Mouse (Mus musculus): ENCODE measurements around the gene 1500011B03Rik. TPM values are rescaled to one million over a fixed set of nuclear protein-coding genes. Genes with fewer than 3 reads are reported as not detected.
A peak's percentile ranks its signal among the peaks of the same experiment; 100 is the strongest.
"Not testable (repeated sequence)": the region's sequence is repeated elsewhere in the genome, so short reads cannot be mapped to it uniquely, and the experiment has no call there.

Gene 1500011B03Rik
- total RNA-seq (2021), result 10 to 100 TPM; 15.9 to 17.6 TPM

- DNase-seq, result peak; percentile 78
These were observed at the start of gene 1500011B03Rik for GRCm38 (mm10) chr5:114822796-114823688. Gene 1500011B03Rik, minus strand, starts transcription at chr5:114823468.

GRCm38 (mm10) chr5:114865279-114865678, 42.0 kb upstream of the 1500011B03Rik start:
- no peak for DNase-seq

- DNase-seq, result no peak
These were observed 41.5 kb upstream of the 1500011B03Rik start for GRCm38 (mm10) chr5:114864813-114865212.

DNA sequence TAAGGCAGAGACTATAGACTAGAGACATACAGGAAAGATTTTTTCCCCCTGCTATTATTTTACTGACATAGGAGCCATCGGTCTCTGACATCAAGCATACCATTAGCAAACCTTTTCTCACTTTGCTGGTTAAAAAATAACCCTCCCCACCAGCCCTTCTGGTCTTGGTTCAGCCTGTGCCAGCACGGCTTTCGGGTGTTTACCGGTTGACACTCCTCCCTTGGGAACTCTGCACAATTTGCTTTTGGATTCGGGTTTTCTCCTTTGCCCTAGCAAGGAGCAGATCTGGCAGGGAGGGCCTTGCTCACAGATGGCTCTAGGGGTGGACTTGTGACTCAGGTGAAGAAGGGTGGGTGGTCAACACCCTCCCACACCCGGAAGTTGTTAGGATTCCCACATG, 38.5 kb upstream of the 1500011B03Rik start:
- DNase-seq, result no peak

DNA sequence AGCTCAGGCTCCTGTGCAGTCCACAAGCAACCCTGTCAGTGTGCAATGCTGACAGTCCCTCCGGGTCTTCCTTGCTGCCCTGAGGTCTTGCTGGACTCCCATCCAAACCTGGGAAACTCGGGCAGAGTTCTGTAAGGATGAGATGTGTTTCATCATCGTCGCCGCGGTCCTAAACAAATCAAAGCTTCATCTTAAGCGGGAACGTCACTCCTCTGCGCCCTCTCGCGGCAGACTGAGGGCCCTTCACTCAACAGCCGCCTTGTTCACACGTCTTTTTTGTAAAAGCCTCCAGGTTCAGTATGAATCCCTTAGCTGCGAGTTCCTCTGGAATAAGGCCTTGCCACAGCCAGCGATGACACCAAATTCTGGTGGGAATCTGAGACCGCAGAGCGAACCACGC, 36.0 kb upstream of the 1500011B03Rik start:
- peak; percentile 82 for DNase-seq

DNA sequence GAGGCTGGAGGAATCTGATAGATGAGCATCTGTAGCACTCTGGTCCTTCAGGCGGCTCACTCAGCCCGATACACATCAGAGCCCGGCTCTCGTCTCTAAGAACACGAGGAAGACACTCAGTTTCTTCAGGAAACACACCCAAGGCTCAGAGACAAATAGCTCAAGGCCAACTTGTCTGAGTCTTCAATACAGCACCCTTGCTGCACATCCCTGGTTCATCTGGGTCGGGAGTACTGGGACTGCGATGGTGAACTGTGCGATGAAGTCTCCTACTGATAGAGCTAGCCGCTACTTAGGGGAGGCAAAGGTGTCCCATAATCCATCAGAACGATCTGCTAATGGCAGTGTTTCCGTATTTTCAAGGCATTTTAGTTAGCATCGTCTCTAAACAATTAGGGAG, 35.3 kb upstream of the 1500011B03Rik start, which contains the start of gene Gm9936:
TSS of gene Gm9936 (minus strand) at position 101 of the 400 bp plus-strand sequence.
- no peak for DNase-seq

DNA sequence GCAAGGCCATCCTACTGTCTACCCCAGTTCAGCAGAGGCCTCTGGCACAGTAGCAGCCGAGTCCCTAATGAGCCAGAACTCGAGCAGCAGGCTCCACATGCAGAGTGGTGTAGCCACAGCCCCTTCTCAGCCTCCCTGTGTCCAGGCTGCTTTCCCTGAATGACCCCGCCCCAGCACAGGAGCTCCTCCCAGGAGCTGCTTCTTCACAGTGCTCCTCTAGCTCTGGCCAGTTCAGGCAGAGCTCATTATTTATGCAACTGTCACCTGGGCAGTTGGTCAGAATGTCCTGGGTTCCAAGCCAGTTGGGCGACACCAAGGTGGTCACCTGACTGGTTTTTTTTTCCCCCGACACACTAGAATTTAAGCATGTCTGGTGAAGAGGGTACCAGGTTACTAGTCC, 30.1 kb upstream of the 1500011B03Rik start, which contains the start of gene 4930519G04Rik:
TSS of gene 4930519G04Rik (plus strand) at position 301 of the 400 bp plus-strand sequence.
- not testable (repeated sequence) for DNase-seq

- no peak for DNase-seq
These were observed 28.4 kb upstream of the 1500011B03Rik start for GRCm38 (mm10) chr5:114851565-114852236.

GRCm38 (mm10) chr5:114844371-114844770, 21.1 kb upstream of the 1500011B03Rik start:
- not testable (repeated sequence) for DNase-seq

- no peak for DNase-seq
These were observed 19.4 kb upstream of the 1500011B03Rik start for GRCm38 (mm10) chr5:114842674-114843073.

GRCm38 (mm10) chr5:114842155-114842554, 18.9 kb upstream of the 1500011B03Rik start:
- not testable (repeated sequence) for DNase-seq

DNA sequence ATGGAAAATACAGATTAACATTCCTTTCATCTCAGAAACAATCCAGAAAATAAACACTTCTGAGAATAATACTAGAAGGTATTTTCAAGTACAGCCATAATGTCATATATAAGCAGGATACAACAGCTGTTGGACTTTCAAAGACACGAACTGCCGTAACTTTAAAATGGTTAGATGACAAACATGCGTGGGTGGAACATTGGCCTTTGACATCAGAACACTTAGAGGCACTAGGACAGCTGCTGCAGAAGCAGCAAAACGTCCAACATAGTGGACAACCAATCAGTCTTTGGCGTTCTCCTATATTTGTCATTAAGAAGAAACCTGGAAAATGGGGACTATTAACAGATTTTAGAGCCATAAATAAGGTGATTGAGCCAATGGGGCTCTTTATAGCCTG, 17.2 kb upstream of the 1500011B03Rik start:
- DNase-seq, result not testable (repeated sequence)

- no peak for DNase-seq
These were observed 13.6 kb upstream of the 1500011B03Rik start for GRCm38 (mm10) chr5:114836886-114837285.

DNA sequence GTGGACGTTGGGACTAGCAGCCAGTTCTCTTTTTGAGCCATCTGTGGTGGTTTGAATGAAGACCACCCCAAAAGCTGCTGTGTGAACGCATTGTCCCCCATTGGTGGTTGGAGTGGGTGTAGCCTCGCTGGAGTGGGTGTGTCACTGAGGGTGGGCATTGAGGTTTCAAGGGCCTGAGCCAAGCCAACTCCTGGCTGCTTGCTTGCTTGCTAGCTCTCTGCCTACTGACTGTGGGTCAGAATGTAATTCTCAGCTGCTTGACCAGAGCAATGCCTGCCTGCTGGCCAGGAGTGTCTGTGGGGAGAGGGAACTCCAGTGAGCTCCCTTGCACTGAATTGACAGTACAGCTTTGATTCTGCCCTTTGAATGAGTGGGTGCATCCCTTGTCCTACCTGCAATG, 6.5 kb upstream of the 1500011B03Rik start:
- DNase-seq, result no peak

DNA sequence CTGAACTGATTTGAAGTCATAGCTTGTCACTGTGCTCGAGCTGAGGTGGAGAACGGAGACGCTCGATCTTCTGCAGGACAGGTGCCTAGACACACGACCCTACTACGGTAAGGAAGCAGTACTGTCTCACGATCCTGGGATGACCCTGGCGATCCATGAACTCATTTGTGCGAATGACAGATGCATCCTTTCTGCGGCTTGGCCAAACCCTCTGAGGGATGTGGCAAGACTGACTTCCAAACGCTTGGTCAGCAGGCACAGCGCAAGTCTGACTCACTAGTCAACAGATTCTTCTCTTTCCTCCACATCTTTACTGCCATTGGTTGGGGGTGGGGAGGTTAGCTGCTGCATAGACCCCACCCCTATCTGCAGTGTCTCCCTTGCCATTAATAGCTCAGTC, 4.2 kb upstream of the 1500011B03Rik start:
- no peak for DNase-seq

- DNase-seq, result peak; percentile 64
These were observed 2.9 kb upstream of the 1500011B03Rik start for GRCm38 (mm10) chr5:114825978-114826691.

GRCm38 (mm10) chr5:114824197-114824596, 929 bp upstream of the 1500011B03Rik start:
- DNase-seq, result no peak

DNA sequence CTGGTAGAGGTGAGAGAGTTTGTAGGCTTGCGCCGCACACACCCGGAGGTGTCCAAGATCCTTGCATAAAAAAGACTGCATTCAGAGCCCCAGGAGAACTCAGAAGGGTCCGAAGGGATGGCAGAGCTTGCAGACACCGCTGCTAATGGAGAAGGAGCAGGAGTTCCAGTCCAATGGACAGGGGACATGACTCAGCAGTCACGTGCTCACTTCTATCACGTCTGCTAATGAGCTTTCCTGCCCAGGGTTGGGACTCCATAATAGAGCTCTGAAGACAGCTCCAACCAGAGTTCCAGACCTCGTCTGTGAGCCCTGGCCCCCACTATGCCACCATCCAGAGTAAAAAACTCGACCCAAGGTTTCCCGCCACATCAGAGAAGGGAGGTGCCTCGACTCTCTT, 5.1 kb downstream of the 1500011B03Rik start:
- DNase-seq, result no peak

DNA sequence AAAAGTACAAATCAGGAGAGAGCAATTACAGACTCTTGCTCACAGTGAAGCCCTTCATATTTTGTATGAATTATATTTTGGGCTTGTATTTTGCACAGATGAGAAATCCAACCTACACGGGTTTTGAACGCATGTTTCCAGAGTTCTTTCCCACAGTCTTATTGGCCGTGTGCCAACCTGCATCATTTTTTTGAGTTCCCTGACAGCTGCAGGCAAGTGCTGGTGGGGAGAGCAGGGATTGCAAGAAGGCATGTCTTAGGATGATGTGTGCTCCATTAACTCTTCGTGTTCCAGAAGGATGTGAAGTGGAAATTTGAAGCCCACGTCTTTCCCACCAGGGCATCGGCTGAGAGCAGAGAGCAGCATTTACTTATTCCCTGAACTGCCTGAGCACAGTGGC, 6.7 kb downstream of the 1500011B03Rik start:
- DNase-seq, result no peak

DNA sequence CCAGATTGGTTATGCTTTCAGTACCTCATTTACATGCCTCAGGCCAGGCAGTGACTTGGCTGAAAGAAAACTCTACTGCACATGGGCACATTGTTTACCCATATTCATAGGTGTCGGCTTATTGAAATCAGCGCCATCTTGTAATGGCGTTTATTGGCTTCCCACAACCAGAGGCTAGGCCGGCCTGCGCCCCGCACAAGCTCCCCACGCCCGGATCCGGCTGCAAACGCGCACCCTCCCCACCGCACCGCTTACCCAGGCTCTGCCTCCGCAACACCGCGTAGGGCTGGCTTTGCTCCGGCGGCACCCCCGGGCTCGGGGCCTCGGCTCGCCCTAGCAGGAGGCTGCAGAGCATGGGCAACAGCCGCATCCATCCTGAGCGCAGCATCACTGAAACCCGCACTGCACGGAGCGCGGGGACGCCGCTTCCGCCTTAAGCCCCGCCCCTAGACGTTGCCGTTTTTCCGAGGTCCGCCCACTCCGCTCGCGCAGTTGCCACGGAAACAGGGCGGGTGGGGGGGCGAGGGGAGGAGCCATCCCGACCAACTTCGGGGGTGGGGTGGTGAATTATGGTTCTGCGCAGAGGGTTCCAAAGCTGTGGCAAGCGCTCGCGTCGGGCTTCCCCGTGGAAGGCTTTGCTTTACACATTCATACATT, 9.6 kb downstream of the 1500011B03Rik start:
- peak; percentile 89 for DNase-seq

DNA sequence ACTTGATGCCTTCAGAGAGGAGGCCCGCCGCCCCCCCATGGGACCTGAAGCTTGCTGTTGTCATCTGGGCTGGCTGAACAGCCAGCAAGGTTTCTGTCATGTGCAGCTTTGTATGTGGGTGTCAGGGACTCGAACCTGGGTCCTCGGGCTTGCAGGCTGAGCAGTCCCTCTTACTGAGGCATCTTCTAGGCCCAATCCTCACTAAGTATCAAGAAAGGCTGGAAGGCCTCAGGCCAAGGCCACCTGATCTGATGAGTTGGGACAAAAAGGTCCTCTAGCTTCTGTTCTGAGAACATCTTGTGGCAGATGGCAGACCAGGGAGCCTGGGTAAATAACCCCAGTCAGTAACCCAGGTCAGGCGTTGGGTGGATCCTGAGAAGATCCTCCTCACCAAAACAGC, 13.4 kb downstream of the 1500011B03Rik start:
- DNase-seq, result no peak

- DNase-seq, result no peak
These were observed 14.0 kb downstream of the 1500011B03Rik start for GRCm38 (mm10) chr5:114809181-114809756.
